Mouse (Mus musculus): ENCODE measurements around the gene Paqr5. TPM values are rescaled to one million over a fixed set of nuclear protein-coding genes. Genes with fewer than 3 reads are reported as not detected.

The Paqr5 gene
- polyA plus RNA-seq, 1 experiment: 12.4 TPM

GRCm38 (mm10) chr9:62035806-62036205 lies 9.2 kb upstream of the Paqr5 start:
- Histone ChIP-seq H3K4me1 (ENCODE audit: control insufficient read depth, insufficient read depth, low read length) (no peaks in the 10 kb centered on the region), H3K4me3 (replicated peaks; ENCODE audit: extremely low read depth, low read depth, low read length) (no peak overlapping the region)
- DNase-seq: no peak
- WGBS: 82% methylated on average over 1 of the region's 1 CpGs
- TF ChIP-seq CTCF (IDR thresholded peaks at IDR 0.05; ENCODE audit: insufficient read depth, low read length): no peak
- TF ChIP-seq POLR2A (IDR thresholded peaks at IDR 0.05; ENCODE audit: borderline replicate concordance, extremely low read depth, low read depth, low read length): no peak

DNA sequence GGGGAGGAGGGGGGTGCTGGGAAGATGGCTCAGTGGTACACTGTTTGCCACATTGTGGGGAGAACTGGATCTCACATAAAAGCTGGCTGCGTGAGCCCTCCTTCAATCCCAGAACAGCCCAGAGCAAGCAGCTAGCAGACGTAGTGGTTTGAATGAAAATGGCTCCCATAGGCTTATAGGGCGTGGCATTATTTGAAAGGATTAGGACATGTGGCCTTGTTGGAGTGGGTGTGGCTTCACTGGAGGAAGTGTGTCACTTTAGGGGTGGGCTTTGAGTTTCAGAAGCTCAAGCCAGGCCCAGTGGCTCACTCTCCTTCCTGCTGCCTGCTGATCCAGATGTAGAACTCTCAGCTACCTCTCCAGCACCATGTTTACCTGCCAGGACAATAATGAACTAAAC lies 5.5 kb upstream of the Paqr5 start:
- no peak for DNase-seq
- Histone ChIP-seq H3K4me1 (ENCODE audit: control insufficient read depth, insufficient read depth, low read length) (no peaks in the 10 kb centered on the region), H3K4me3 (replicated peaks; ENCODE audit: extremely low read depth, low read depth, low read length) (no peak overlapping the region)
- TF ChIP-seq POLR2A (IDR thresholded peaks at IDR 0.05; ENCODE audit: borderline replicate concordance, extremely low read depth, low read depth, low read length) (no peak), CTCF (IDR thresholded peaks at IDR 0.05; ENCODE audit: insufficient read depth, low read length) (no peak)
- 98% methylated on average over 3 of the region's 3 CpGs for WGBS

DNA sequence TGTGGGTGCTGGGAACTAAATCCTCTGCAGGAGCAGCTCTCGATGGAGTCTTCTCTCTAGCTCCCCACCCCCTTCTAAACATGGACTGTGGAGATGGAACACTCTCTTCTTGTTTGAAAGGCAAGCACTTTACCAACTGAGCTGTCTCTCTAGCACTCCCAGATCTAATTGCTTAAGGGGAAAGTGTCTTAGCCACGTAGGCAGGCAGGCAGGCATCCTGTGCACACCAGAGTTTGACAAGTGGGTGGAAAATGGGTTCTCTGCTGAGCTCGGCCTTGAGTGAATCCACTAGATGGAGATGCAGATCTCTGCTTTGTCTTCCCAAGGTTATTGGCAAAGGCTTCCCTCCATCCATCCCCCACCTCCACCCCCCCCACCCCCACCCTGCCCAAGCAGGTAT lies 1.4 kb upstream of the Paqr5 start:
- H3K4me1 ChIP-seq (ENCODE audit: control insufficient read depth, insufficient read depth, low read length): peaks cover 6% of the 10 kb centered on the region; the same call in 1 of the 2 replicates
- no peak for TF ChIP-seq POLR2A (IDR thresholded peaks at IDR 0.05; ENCODE audit: borderline replicate concordance, extremely low read depth, low read depth, low read length)
- 67% methylated on average over 3 of the region's 3 CpGs for WGBS
- DNase-seq: no peak
- no peak overlapping the region for H3K4me3 ChIP-seq (replicated peaks; ENCODE audit: extremely low read depth, low read depth, low read length)

DNA sequence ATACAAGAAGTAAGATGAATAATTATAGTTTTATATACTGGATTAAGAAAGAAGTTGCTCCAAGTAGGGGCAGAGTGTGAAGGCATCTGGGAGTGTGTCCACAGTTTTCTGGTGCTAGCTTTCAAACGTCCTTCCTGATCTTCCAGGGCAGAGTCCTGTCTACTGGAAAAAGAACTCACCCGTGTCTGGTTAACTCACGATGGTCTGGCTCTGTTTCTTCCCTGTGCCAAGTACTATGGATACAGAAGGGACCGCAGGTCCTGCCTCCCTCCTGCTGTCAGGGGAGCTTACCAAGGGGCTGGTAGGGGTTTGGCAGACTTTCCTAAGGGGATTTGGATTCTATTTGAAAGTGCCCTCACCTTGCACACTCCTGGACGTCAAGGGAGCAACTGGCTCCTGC lies 1.6 kb downstream of the Paqr5 start:
- Histone ChIP-seq H3K4me1 (ENCODE audit: control insufficient read depth, insufficient read depth, low read length) (peaks cover 6% of the 10 kb centered on the region; the same call in 1 of the 2 replicates), H3K4me3 (replicated peaks; ENCODE audit: extremely low read depth, low read depth, low read length) (no peak overlapping the region)
- TF ChIP-seq POLR2A (IDR thresholded peaks at IDR 0.05; ENCODE audit: borderline replicate concordance, extremely low read depth, low read depth, low read length) (no peak), CTCF (IDR thresholded peaks at IDR 0.05; ENCODE audit: insufficient read depth, low read length) (no peak)
- WGBS: 63% methylated on average over 5 of the region's 5 CpGs
- no peak for DNase-seq

DNA sequence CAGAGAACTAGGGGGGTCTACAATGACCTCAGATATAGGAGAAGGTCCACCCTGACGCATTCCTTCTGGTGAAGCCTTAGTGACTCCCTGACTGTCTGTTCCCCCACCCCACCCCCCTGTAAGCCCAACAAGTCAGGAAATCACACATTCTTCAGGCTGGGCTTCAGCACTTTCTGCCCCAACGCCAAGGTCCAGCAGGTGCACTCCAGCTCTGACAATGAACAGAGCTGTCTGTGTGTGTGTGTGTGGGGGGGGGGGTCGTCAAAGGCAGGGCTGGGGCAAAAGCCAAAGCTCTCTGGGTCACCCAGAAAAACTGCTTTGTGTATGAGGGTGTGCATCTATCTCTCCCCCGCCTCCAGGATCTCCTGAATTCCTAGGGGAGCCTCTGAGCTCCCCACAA lies 2.8 kb downstream of the Paqr5 start:
- TF ChIP-seq POLR2A (IDR thresholded peaks at IDR 0.05; ENCODE audit: borderline replicate concordance, extremely low read depth, low read depth, low read length) (no peak), CTCF (IDR thresholded peaks at IDR 0.05; ENCODE audit: insufficient read depth, low read length) (no peak)
- no peak for DNase-seq
- Histone ChIP-seq H3K4me1 (ENCODE audit: control insufficient read depth, insufficient read depth, low read length) (peaks cover 6% of the 10 kb centered on the region; the same call in 1 of the 2 replicates), H3K4me3 (replicated peaks; ENCODE audit: extremely low read depth, low read depth, low read length) (no peak overlapping the region)
- WGBS: 47% methylated on average over 4 of the region's 4 CpGs

- Histone ChIP-seq H3K4me3 (replicated peaks; ENCODE audit: extremely low read depth, low read depth, low read length) (no peak overlapping the region), H3K4me1 (ENCODE audit: control insufficient read depth, insufficient read depth, low read length) (peaks cover 6% of the 10 kb centered on the region; the same call in 1 of the 2 replicates)
- no peak for DNase-seq
- TF ChIP-seq POLR2A (IDR thresholded peaks at IDR 0.05; ENCODE audit: borderline replicate concordance, extremely low read depth, low read depth, low read length) (no peak), CTCF (IDR thresholded peaks at IDR 0.05; ENCODE audit: insufficient read depth, low read length) (no peak)
- 70% methylated on average over 6 of the region's 6 CpGs for WGBS
Observed at GRCm38 (mm10) chr9:62022961-62023680, 3.5 kb downstream of the Paqr5 start.

- Histone ChIP-seq H3K4me1 (ENCODE audit: control insufficient read depth, insufficient read depth, low read length) (0 out of 2 replicates have a peak, but pooled peaks cover 2% of the 10 kb centered on the region), H3K4me3 (replicated peaks; ENCODE audit: extremely low read depth, low read depth, low read length) (no peak overlapping the region)
- DNase-seq: no peak
- WGBS: 35% methylated on average over 7 of the region's 7 CpGs
- TF ChIP-seq POLR2A (IDR thresholded peaks at IDR 0.05; ENCODE audit: borderline replicate concordance, extremely low read depth, low read depth, low read length): no peak
- TF ChIP-seq CTCF (IDR thresholded peaks at IDR 0.05; ENCODE audit: insufficient read depth, low read length): no peak
Observed at GRCm38 (mm10) chr9:62021583-62022120, 5.0 kb downstream of the Paqr5 start.

GRCm38 (mm10) chr9:62020259-62020658 lies 6.4 kb downstream of the Paqr5 start:
- WGBS: 68% methylated on average over 7 of the region's 7 CpGs

DNA sequence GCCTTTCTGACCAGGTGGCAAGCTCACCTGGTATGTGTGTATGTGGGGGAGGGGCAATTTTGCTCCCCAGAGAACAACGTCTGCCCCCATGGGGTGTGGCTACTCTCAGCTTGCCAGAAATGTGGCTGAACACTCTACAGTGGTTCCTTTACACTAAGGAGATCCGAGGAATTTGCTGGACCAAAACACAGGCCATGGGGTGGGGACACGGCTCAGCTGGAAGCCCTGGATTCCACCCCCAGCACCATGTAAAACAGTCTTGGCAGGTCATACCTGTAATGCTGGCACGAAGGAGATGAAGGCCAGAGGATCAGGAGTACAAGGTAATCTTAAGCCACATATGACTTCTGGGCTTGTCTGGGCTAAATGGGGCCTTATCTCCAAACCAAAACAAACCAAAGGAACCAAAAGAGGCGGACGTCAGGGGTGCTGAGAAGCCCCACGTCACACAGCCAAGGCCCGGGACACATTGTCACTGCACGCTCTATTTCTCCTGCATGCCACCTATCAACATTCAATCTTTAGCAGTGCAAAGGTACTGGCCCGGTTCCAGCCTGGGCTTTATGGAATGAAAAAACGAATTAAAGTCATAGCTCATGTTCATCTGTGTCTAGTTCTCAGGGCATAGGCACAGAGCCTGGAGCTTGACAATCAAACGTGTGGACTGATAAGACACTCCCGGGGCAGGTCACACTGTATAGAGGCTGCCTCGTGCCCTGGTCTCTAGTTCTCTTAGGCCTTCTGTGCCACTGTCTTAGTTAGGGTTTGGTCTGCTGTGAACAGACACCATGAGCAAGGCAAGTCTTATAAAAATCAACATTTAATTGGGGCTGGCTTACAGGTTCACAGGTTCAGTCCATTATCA lies 8.2 kb downstream of the Paqr5 start:
- Histone ChIP-seq H3K4me1 (ENCODE audit: control insufficient read depth, insufficient read depth, low read length) (no peaks in the 10 kb centered on the region), H3K4me3 (replicated peaks; ENCODE audit: extremely low read depth, low read depth, low read length) (no peak overlapping the region)
- TF ChIP-seq CTCF (IDR thresholded peaks at IDR 0.05; ENCODE audit: insufficient read depth, low read length) (no peak), POLR2A (IDR thresholded peaks at IDR 0.05; ENCODE audit: borderline replicate concordance, extremely low read depth, low read depth, low read length) (no peak)
- DNase-seq: no peak
- 51% methylated on average over 14 of the region's 14 CpGs for WGBS

More at GRCm38 (mm10) chr9:62020259-62020658, 6.4 kb downstream of the Paqr5 start:
- TF ChIP-seq CTCF (IDR thresholded peaks at IDR 0.05; ENCODE audit: insufficient read depth, low read length): no peak
- no peak for TF ChIP-seq POLR2A (IDR thresholded peaks at IDR 0.05; ENCODE audit: borderline replicate concordance, extremely low read depth, low read depth, low read length)
- H3K4me1 ChIP-seq (ENCODE audit: control insufficient read depth, insufficient read depth, low read length): no peaks in the 10 kb centered on the region
- DNase-seq: no peak
- no peak overlapping the region for H3K4me3 ChIP-seq (replicated peaks; ENCODE audit: extremely low read depth, low read depth, low read length)

Data from lung, adult 2 months (tissue).